Mouse (Mus musculus): ENCODE results near the gene Kbtbd13.
A peak's percentile ranks its signal among the peaks of the same experiment; 100 is the strongest.

Kbtbd13 gene

DNA sequence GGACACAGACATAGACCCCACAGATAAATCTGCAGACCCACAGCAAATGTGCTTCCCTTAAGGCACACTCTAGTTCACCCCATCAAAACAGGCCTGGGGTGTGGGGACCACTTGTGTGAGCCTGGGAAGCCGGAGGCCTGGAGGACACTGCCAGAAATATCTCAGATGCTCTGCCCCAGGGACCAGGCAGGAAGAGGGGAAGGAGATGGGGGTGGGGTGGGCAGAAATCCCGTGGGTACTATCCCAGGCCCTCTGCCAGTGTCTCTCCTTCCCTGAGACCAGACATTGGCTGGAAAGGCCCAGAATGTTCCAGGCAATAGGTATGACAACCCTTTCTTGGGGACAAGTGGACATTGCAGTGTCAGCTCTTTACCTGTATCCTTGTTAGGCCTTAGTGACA is 2.2 kb upstream of the Kbtbd13 start:
- no peak for DNase-seq (ENCODE audit: low spot score)

GRCm38 (mm10) chr9:65392638-65393364 is 1.3 kb upstream of the Kbtbd13 start:
- DNase-seq (ENCODE audit: low spot score): peak; percentile 32

DNA sequence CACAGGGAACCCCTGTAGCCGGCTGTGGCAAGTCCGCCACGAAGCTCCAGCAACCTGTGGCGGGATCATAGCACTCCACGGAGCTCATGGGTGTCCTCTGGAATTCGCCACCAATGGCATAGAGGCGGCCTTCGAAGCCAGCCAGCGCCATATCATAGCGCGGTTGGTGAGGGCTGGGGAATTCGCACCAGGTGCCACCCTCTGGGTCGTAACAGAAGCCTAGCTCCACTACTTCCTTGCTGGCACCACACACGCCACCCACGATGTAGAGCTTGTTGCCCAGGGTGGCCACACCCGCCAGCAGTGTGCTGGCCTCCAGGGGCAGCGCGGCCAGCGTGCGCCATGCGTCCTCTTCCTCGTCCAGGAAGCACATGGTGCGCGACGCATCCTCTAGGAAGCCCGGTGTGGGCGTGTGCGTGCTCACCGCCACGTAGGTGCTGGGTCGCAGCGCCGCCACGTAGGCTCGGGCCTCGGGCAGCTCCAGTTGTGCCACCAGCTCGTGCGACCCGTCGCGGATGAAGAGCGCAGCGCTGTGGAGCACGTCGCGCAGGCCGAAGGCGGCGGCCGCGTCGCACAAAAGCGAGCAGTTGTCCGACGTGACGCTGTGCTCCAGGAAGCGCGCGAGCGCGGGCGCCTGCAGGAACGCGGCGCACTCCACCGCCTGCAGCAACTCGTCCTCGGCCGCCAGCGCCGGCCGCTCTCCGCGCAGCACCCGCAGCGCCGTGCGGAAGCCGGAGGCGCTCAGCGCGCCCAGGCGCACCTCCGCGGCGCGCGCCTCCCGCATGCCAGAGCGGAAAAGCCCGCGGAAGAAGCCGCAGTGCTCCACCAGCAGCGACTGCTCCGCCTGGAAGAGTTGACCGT is 470 bp downstream of the Kbtbd13 start:
- DNase-seq (ENCODE audit: low spot score): no peak

DNA sequence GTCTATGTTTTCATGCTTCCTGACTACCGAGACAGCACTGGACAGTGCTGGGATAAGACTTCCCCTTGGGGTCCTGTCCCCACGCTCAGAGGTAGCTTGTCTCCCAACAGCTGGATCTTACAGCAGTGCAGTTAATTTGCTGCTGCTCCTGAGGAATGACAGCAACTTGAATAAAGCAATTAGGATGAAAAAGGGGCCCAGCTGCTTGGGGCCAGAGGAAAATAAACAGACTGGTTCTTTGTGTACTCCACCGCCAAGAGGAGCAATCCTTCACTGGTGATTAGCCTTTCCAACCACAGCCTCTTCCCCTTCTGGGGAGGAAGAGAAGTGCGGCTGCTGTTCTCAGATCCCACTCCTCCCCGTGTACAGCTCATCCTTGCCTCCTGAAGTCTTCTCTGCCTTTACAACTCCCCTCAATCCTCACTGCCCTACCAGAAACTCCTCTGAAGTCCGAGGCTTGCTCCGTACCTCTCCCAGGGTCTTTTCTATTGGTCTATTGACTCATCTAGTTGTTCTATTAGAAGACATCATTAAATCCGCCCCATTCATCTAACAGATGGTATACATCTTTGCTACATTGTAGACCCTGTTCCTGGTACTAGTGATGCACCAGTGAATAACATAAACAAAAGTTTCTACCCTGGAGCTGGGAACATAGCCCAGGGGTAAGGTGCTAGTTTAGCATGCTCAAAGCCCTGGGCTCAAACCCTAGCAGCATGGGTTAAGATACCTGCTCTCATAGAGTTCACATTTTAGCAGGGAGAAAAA is 4.9 kb downstream of the Kbtbd13 start:
- DNase-seq (ENCODE audit: low spot score): no peak

- no peak for DNase-seq (ENCODE audit: low spot score)
Observed at GRCm38 (mm10) chr9:65384276-65384675, 7.2 kb downstream of the Kbtbd13 start.

- no peak for DNase-seq (ENCODE audit: low spot score)
Observed at GRCm38 (mm10) chr9:65382751-65383097, 8.7 kb downstream of the Kbtbd13 start.

DNA sequence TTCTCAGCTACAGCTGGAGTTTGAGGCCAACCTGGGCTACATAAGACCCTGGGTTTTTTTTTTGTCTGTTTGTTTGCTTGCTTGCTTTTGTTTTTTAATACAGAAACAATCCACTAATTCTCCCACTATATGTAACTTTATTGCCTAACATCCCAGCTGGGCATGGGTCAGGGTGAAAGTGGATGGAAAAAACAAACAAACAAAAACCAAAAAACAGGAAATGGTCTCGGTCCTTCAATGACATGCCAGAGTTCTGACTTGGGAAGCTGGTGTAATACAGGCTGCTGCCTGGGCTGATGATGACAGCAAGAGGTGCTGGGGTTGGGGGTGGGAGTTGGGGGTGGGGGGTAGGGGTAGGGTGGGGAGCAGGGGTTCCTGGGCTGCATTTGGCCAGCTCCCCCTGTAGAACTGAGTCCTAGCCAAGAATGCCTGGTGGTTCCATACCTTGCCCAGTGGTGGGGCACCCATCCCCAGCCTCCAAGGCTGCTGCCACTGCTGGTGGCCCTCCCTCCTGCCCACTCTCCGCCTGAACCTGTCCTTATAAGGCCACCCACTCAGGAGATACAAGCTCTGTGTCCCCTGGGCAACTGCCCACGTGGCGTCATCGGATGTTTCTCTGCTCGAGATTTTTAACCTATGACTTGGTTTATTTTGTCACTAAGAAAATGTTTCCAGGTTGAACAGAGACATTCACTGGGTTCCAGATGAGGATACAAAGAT is 9.3 kb downstream of the Kbtbd13 start:
- no peak for DNase-seq (ENCODE audit: low spot score)

DNA sequence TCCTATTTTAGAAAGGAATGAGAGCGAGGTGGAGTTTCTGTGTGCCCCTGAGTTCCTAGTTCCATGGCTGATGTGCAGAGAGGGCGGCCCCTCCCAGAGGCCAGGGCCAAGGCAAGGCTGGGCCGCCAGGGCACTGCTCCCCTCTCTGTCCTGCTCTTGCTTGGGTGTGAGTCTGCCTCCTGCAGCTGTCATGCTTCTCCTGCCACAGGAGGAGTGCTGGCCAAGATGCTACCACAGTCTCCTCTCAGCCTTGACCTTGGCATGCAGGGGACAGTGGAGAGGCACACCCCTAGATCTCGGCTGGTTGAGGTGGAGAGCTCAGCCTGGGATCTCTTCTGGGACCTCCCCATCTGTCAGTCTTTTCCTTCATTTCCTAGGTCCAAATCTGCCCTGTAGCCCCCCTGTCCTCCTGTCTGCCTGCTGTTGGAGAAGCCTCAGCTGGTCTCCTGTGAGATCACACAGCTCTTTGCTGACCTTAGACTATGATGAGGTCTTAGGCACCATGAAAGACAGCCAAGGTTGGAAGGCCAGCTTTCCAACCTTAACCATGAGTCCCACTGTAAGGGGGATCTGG is 10.3 kb downstream of the Kbtbd13 start:
- no peak for DNase-seq (ENCODE audit: low spot score)

GRCm38 (mm10) chr9:65375163-65375934 is 16.1 kb downstream of the Kbtbd13 start:
- no peak for DNase-seq (ENCODE audit: low spot score)

- no peak for DNase-seq (ENCODE audit: low spot score)
Observed at GRCm38 (mm10) chr9:65374468-65375162, 16.8 kb downstream of the Kbtbd13 start.

DNA sequence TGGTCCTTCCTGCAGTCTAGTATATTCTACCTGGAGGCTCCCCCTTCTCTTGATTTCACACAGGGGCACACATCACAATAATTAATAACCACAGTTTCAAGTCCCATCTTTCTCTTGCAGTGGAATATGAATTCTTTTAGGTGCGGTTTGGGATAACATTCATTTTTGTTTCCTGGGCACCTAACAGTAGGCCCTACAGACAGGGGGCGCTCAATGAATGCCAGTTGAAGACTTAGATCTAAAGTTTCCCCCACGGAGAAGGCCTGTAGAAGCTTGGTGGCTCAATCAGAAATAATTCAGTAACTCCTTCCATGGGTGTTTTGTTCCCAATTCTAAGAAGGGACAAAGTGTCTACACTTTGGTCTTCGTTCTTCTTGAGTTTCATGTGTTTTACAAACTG is 19.0 kb downstream of the Kbtbd13 start:
- DNase-seq (ENCODE audit: low spot score): no peak

GRCm38 (mm10) chr9:65371756-65372155 is 19.7 kb downstream of the Kbtbd13 start:
- no peak for DNase-seq (ENCODE audit: low spot score)

DNA sequence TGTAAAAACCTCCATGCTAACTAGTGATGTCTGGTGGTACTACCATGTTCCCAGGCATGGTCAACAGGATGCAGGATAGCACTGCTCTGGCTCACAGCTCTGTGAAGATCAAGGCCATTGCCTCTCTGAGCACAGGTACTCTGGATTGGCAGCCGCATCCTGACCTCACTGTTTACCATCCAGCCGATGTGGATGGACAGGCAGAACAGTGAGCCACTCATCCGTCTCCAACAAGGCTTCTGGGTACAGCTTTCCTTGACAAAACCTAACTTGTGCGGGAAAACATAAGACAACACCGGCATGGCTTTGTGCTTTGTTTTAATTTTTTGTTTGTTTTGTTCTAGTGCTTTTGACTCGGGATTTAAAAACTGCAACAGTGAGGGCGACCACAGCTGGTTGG is 25.7 kb downstream of the Kbtbd13 start:
- no peak for DNase-seq (ENCODE audit: low spot score)

GRCm38 (mm10) chr9:65363684-65364083 is 27.8 kb downstream of the Kbtbd13 start:
- DNase-seq (ENCODE audit: low spot score): no peak

GRCm38 (mm10) chr9:65360641-65361448 is 30.6 kb downstream of the Kbtbd13 start, which contains the start of gene Ubap1l:
Gene Ubap1l (plus strand): TSS chr9:65361041.
- no peak for DNase-seq (ENCODE audit: low spot score)

DNA sequence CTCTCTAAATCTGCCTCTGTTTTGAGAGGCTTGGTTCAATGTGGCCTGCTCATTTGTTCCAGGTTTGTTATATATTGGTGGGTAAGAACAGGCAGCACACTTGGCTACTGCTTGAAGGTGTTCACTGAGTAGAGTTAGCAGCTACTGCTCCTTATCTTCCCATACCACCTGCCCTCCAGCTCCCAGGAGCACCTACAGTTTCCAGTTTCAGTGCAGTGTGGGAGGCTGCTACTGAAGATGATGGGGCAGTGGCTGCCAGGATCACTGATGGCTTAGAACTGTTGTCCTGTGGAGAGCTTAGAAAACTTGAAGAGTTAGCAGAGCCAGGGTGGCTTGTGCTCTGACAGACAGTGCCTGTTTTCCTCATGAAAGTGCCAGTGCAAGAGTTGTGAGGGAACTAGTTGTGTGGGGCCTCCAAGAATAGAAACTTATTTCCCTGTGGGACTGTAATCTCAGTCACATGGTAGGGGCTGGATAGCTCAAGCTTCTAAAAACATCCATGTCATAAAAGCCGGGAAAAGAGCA is 32.4 kb downstream of the Kbtbd13 start:
- no peak for DNase-seq (ENCODE audit: low spot score)

DNA sequence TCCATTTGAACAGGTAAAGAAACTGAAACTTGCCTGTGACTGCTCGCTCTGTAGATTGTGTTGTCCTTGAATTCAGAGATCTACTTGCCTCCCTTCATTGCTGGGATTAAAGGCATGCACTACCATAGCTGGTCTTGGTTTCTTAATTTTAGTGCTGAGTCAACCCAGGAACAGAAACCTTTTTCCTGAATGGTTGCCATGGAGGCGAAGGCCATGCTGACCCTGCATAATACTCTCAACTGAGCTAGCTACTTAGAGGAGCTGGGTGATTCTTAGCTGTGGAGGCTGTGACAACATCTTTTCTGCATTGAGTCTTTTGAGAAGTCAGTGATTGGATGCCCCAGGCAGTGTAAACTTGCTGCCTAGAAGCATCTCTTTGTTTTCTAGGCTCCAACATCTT is 34.5 kb downstream of the Kbtbd13 start:
- no peak for DNase-seq (ENCODE audit: low spot score)

DNA sequence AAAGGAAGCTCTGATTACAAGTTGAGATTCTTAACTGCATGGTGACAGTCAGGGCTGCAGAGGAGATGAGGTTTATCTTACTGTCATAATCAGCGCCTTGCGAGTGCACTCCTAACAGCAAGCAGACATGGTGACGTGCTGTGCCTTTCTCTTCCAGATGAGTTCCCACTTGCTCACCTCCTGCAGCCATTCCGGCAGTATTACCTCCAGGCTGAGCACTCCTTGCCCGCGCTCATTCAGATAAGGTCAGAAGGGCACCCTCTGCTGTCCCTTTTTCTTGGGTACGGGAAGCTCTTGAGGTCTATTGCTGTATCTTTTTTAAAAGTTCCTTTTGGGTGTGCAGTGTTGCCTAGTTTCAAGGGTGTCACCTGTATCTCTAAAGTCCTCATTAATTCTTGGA is 34.9 kb downstream of the Kbtbd13 start:
- no peak for DNase-seq (ENCODE audit: low spot score)

- no peak for DNase-seq (ENCODE audit: low spot score)
Observed at GRCm38 (mm10) chr9:65353251-65353650, 38.2 kb downstream of the Kbtbd13 start.
